Mouse (Mus musculus) liver, embryonic 11.5 days (tissue): ENCODE results near the gene Gm10134. TPM values are rescaled to one million over a fixed set of nuclear protein-coding genes. Genes with fewer than 3 reads are reported as not detected.
"Not testable (repeated sequence)": the region's sequence is repeated elsewhere in the genome, so short reads cannot be mapped to it uniquely, and the experiment has no call there.

Experiments
- ATAC-seq: fragments of 200-750 bp; cut with Nextera tagmentation; replicated peaks from 2 replicates; pipeline ENCODE4 v1.8.0; 2017; ENCODE audit warnings: moderate number of reproducible peaks, mild to moderate bottlenecking, moderate TSS enrichment, moderate library complexity; ENCODE audit not compliant: low FRiP score
- DNase-seq: peaks from one replicate; pipeline ENCODE4 v3.0.0-alpha.2; 2017; ENCODE audit warnings: low spot score
- H3K27ac ChIP-seq: fragments of 300-500 bp; sonication (generic); 2 replicates; pipeline ENCODE4 v1.5.1; 2014; ENCODE audit warnings: mild to moderate bottlenecking, low read depth, low read length, control low read depth
- H3K27me3 ChIP-seq: fragments of 300-500 bp; sonication (generic); replicated peaks from 2 replicates; pipeline ENCODE4 v1.6.1; 2014; ENCODE audit warnings: low read length, mixed read lengths; ENCODE audit not compliant: control insufficient read depth, insufficient read depth
- H3K36me3 ChIP-seq: fragments of 300-500 bp; sonication (generic); 2 replicates; pipeline ENCODE4 v1.6.1; 2014; ENCODE audit warnings: mild to moderate bottlenecking, low read length, moderate library complexity, mixed read lengths; ENCODE audit not compliant: control insufficient read depth, insufficient read depth
- H3K4me1 ChIP-seq: fragments of 300-500 bp; sonication (generic); replicated peaks from 2 replicates; pipeline ENCODE4 v1.6.1; 2014; ENCODE audit warnings: low read length, mixed read lengths; ENCODE audit not compliant: control insufficient read depth, insufficient read depth
- H3K4me2 ChIP-seq: fragments of 300-500 bp; sonication (generic); 2 replicates; pipeline ENCODE4 v1.6.1; 2014; ENCODE audit warnings: mild to moderate bottlenecking, control low read depth, moderate library complexity
- H3K4me3 ChIP-seq: fragments of 300-500 bp; sonication (generic); 2 replicates; pipeline ENCODE4 v1.5.1; 2014; ENCODE audit warnings: low read depth, low read length, control low read depth
- H3K9ac ChIP-seq: fragments of 300-500 bp; sonication (generic); 2 replicates; pipeline ENCODE4 v1.6.1; 2014; ENCODE audit warnings: low read depth, low read length, control low read depth
- H3K9me3 ChIP-seq: fragments of 300-500 bp; sonication (generic); 2 replicates; pipeline ENCODE4 v1.6.1; 2016; ENCODE audit warnings: low read length, inconsistent platforms, mixed read lengths; ENCODE audit not compliant: control insufficient read depth
- WGBS: fragments of 180-500 bp; shearing (Covaris S2); extraction: QIAGEN DNeasy Blood & Tissue Kit; methylation state at CpG from one replicate; pipeline ENCODE4 v1.1.7; 2014; 5-methylcytosine and 5-hydroxymethylcytosine counted together
- polyA plus RNA-seq: library from polyadenylated mRNA; unstranded; fragments of >200 nt; fragmentation: Nextera tagmentation; extraction: Ambion mirVana; gene quantifications from 2 replicates; pipeline ENCODE4 v1.2.1, GENCODE M21; 2014

Gene Gm10134
- polyA plus RNA-seq, 1 experiment from 2014 or later, result 0.73 TPM

- Histone ChIP-seq H3K4me2 (no peak overlapping the region), H3K4me1 (peaks cover 12% of the 10 kb centered on the region), H3K9ac (no peak overlapping the region), H3K36me3 (peaks cover 30% of the 10 kb centered on the region), H3K27ac (no peak overlapping the region), H3K9me3 (0 out of 2 replicates have a peak, but pooled peaks cover 3% of the 10 kb centered on the region), H3K27me3 (peaks cover 7% of the 10 kb centered on the region), H3K4me3 (no peak overlapping the region)
- no peak for ATAC-seq
- WGBS, result 85% methylated on average over 2 of the region's 2 CpGs
- DNase-seq, result no peak
Observed at GRCm38 (mm10) chr2:28470591-28470990, 35.3 kb upstream of the Gm10134 start.

- not testable (repeated sequence) for ATAC-seq, DNase-seq, H3K27me3 ChIP-seq, H3K9ac ChIP-seq, H3K27ac ChIP-seq, H3K4me1 ChIP-seq, H3K4me2 ChIP-seq, H3K4me3 ChIP-seq, H3K9me3 ChIP-seq
- WGBS, result 95% methylated on average over 7 of the region's 8 CpGs
- peaks cover 30% of the 10 kb centered on the region for H3K36me3 ChIP-seq
Observed at GRCm38 (mm10) chr2:28472011-28472410, 33.9 kb upstream of the Gm10134 start.

GRCm38 (mm10) chr2:28477993-28478392, 27.9 kb upstream of the Gm10134 start:
- WGBS, result 86% methylated on average over 5 of the region's 5 CpGs
- not testable (repeated sequence) for H3K4me1 ChIP-seq, H3K4me3 ChIP-seq, H3K36me3 ChIP-seq, H3K9me3 ChIP-seq, H3K27ac ChIP-seq, ATAC-seq, H3K4me2 ChIP-seq, H3K9ac ChIP-seq, DNase-seq, H3K27me3 ChIP-seq

GRCm38 (mm10) chr2:28479208-28480204, 26.4 kb upstream of the Gm10134 start:
- no peak overlapping the region for H3K4me2 ChIP-seq
- no peak overlapping the region for H3K4me3 ChIP-seq
- H3K27me3 ChIP-seq, result no peaks in the 10 kb centered on the region
- H3K36me3 ChIP-seq, result no peaks in the 10 kb centered on the region
- no peak overlapping the region for H3K9ac ChIP-seq
- no peak overlapping the region for H3K27ac ChIP-seq
- no peak for DNase-seq
- no peak for ATAC-seq
- 81% methylated on average over 20 of the region's 20 CpGs for WGBS
- H3K9me3 ChIP-seq, result no peaks in the 10 kb centered on the region
- H3K4me1 ChIP-seq, result no peaks in the 10 kb centered on the region

GRCm38 (mm10) chr2:28483861-28484260, 22.0 kb upstream of the Gm10134 start:
- no peak for DNase-seq
- Histone ChIP-seq H3K27ac (no peak overlapping the region), H3K36me3 (no peaks in the 10 kb centered on the region), H3K9ac (no peak overlapping the region), H3K4me1 (no peaks in the 10 kb centered on the region), H3K9me3 (no peaks in the 10 kb centered on the region), H3K4me2 (no peak overlapping the region), H3K27me3 (no peaks in the 10 kb centered on the region), H3K4me3 (no peak overlapping the region)
- WGBS, result 49% methylated on average over 2 of the region's 2 CpGs
- no peak for ATAC-seq

GRCm38 (mm10) chr2:28494521-28494920, 11.4 kb upstream of the Gm10134 start:
- Histone ChIP-seq H3K4me1 (no peaks in the 10 kb centered on the region), H3K9ac (no peak overlapping the region), H3K27ac (no peak overlapping the region), H3K9me3 (no peaks in the 10 kb centered on the region), H3K27me3 (no peaks in the 10 kb centered on the region), H3K4me3 (no peak overlapping the region), H3K36me3 (no peaks in the 10 kb centered on the region), H3K4me2 (no peak overlapping the region)
- DNase-seq (no peak), ATAC-seq (no peak)
- 90% methylated on average over 2 of the region's 2 CpGs for WGBS

GRCm38 (mm10) chr2:28495207-28495756, 10.6 kb upstream of the Gm10134 start:
- no peak for ATAC-seq
- 68% methylated on average over 14 of the region's 14 CpGs for WGBS
- H3K4me3 ChIP-seq, result no peak overlapping the region

GRCm38 (mm10) chr2:28495801-28496595, 9.9 kb upstream of the Gm10134 start:
- H3K9me3 ChIP-seq, result no peaks in the 10 kb centered on the region
- H3K36me3 ChIP-seq, result no peaks in the 10 kb centered on the region
- H3K9ac ChIP-seq, result no peak overlapping the region
- H3K4me1 ChIP-seq, result no peaks in the 10 kb centered on the region
- no peak overlapping the region for H3K4me2 ChIP-seq
- DNase-seq, result no peak
- ATAC-seq, result no peak
- no peaks in the 10 kb centered on the region for H3K27me3 ChIP-seq
- no peak overlapping the region for H3K4me3 ChIP-seq
- no peak overlapping the region for H3K27ac ChIP-seq
- WGBS, result 85% methylated on average over 16 of the region's 16 CpGs

More at GRCm38 (mm10) chr2:28495207-28495756, 10.6 kb upstream of the Gm10134 start:
- Histone ChIP-seq H3K9me3 (no peaks in the 10 kb centered on the region), H3K36me3 (no peaks in the 10 kb centered on the region), H3K27me3 (no peaks in the 10 kb centered on the region), H3K9ac (no peak overlapping the region), H3K4me2 (no peak overlapping the region), H3K27ac (no peak overlapping the region), H3K4me1 (no peaks in the 10 kb centered on the region)
- DNase-seq, result no peak
